ENCODE assay signal across 13 mouse cellular contexts in the genomic region with DNA sequence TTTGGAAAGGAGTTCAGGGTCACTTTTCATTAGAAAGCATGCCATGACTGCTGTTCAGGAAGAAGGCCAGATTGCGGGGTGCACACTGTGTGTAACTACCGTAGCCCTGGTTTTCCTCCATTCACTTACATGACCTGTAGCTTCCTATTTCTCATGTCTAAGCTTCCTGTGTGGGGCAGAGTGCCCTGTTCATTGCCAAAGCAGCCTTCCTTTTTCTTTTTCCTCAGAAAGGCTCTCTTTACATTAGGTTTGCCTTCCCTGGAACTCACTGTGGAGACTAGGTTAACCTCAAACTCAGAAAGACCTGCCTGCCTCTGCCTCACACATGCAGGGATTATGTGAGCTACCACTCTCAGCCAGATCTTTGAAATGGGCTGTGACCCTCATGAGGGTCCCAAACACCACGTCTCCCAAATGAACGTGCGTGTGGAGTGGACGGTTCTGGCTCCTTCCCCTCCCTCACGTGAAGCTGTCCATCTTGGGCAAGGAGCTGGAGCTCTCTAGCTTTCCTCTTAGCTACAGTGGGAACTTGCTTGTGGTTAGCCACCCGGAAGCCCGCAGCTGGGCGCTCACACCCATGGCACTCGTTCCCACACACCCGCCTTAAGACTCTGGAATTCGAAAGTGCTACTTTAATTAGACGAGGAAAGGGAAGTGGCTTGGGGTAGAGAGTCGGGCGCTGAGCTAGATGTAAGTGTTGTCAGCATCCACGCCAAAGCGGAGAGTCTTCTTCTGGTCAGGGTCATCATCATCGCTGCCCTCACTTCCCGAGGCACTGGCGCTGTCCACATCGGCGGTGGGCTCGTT. TPM values are rescaled to one million over a fixed set of nuclear protein-coding genes. Genes with fewer than 3 reads are reported as not detected.
A peak's percentile ranks its signal among the peaks of the same experiment; 100 is the strongest.
DNase-seq lines count a peak whose midpoint lies in the region; ATAC-seq lines count a peak whose summit lies in the region.
"Had no signal": no experiment of that assay in that cellular context is flagged by ENCODE, and none has a peak within 500 bp of the region (broad histone marks: within the 10 kb centered on the region; RNA-seq: fewer than 3 reads in every experiment).

No protein-coding gene starts in this region.

- H3K36me3 ChIP-seq in limb, embryonic 12.5 days = peaks cover 7% of the 10 kb centered on the region
- peaks cover 11% of the 10 kb centered on the region for H3K36me3 ChIP-seq in limb, embryonic 10.5 days
- peaks cover 10% of the 10 kb centered on the region for H3K36me3 ChIP-seq in liver, embryonic 12.5 days
- peaks cover 4% of the 10 kb centered on the region; the same call in 1 of the 2 replicates for H3K36me3 ChIP-seq in hindbrain, embryonic 16.5 days (ENCODE audit: control insufficient read depth, insufficient read depth, low read length)

- WGBS in limb, embryonic 12.5 days = 79% methylated on average over 24 of the region's 24 CpGs
- 80% methylated on average over 24 of the region's 24 CpGs for WGBS in limb, embryonic 10.5 days
- WGBS in liver, embryonic 12.5 days (ENCODE audit: insufficient replicate concordance) = 25% methylated on average over 24 of the region's 24 CpGs
- 78% methylated on average over 24 of the region's 24 CpGs for WGBS in hindbrain, embryonic 16.5 days

- no peak overlapping the region for H3K27ac ChIP-seq in limb, embryonic 12.5 days
- H3K27ac ChIP-seq in limb, embryonic 10.5 days = no peak overlapping the region
- peak overlapping the region; percentile 7; the same call in 1 of the 2 replicates for H3K27ac ChIP-seq in liver, embryonic 12.5 days
- H3K27ac ChIP-seq in hindbrain, embryonic 16.5 days (ENCODE audit: low read depth, low read length) = no peak overlapping the region
- H3K27ac ChIP-seq: midbrain, embryonic 15.5 days had no signal

- H3K4me1 ChIP-seq in limb, embryonic 12.5 days (replicated peaks) = peaks cover 17% of the 10 kb centered on the region; the same call in 1 of the 2 replicates
- peaks cover 23% of the 10 kb centered on the region for H3K4me1 ChIP-seq in limb, embryonic 10.5 days
- peaks cover 40% of the 10 kb centered on the region for H3K4me1 ChIP-seq in liver, embryonic 12.5 days
- H3K4me1 ChIP-seq in hindbrain, embryonic 16.5 days (ENCODE audit: control insufficient read depth, insufficient read depth, low read depth, low read length) = peaks cover 3% of the 10 kb centered on the region; the same call in 1 of the 2 replicates

- DNase-seq in limb, embryonic 10.5 days (ENCODE audit: low spot score) = no peak
- peak; percentile 39 for DNase-seq in heart, adult 8-10 months (ENCODE audit: low spot score)
- peak; percentile 54 to 61 for DNase-seq in monocyte, adult 2 months (ENCODE audit: low read depth in 1 of 2, low spot score in 2 of 2)
- DNase-seq in urinary bladder, adult 18-20 months (ENCODE audit: low spot score in 2 of 2) = no peak
- DNase-seq in urinary bladder, postnatal 25 days (ENCODE audit: low spot score) = no peak
- DNase-seq: adrenal gland, postnatal 10 days; embryo, embryonic 11 days; right cerebral cortex, adult 18-20 months had no signal

- no peak for ATAC-seq in limb, embryonic 12.5 days (ENCODE audit: insufficient number of reproducible peaks, insufficient read depth, low FRiP score, low TSS enrichment, low read depth)
- ATAC-seq in liver, embryonic 12.5 days = no peak
- no peak for ATAC-seq in hindbrain, embryonic 16.5 days
- ATAC-seq: midbrain, embryonic 15.5 days had no signal

- no peak overlapping the region for H3K4me3 ChIP-seq in limb, embryonic 12.5 days (replicated peaks)
- no peak overlapping the region for H3K4me3 ChIP-seq in limb, embryonic 10.5 days
- peak overlapping the region; percentile 33 for H3K4me3 ChIP-seq in liver, embryonic 12.5 days
- H3K4me3 ChIP-seq in hindbrain, embryonic 16.5 days (ENCODE audit: low read length) = no peak overlapping the region
- H3K4me3 ChIP-seq: midbrain, embryonic 15.5 days had no signal

- H3K4me2 ChIP-seq in limb, embryonic 12.5 days = 0 out of 2 replicates have a peak overlapping the region, but pooled peaks have one; percentile 1
- H3K4me2 ChIP-seq in liver, embryonic 12.5 days = peak overlapping the region; percentile 61
- no peak overlapping the region for H3K4me2 ChIP-seq in hindbrain, embryonic 16.5 days (ENCODE audit: low read length)
- H3K4me2 ChIP-seq: midbrain, embryonic 15.5 days had no signal

- H3K9ac ChIP-seq in limb, embryonic 12.5 days (replicated peaks) = no peak overlapping the region
- peak overlapping the region; percentile 45; the same call in 1 of the 2 replicates for H3K9ac ChIP-seq in liver, embryonic 12.5 days
- H3K9ac ChIP-seq in hindbrain, embryonic 16.5 days (ENCODE audit: low read depth, low read length) = no peak overlapping the region
- H3K9ac ChIP-seq: midbrain, embryonic 15.5 days had no signal

- peaks cover 4% of the 10 kb centered on the region; the same call in 1 of the 2 replicates for H3K27me3 ChIP-seq in limb, embryonic 12.5 days
- no peaks in the 10 kb centered on the region for H3K27me3 ChIP-seq in limb, embryonic 10.5 days (ENCODE audit: low read depth, poor library complexity, severe bottlenecking)
- peaks cover 32% of the 10 kb centered on the region for H3K27me3 ChIP-seq in liver, embryonic 12.5 days (replicated peaks)
- H3K27me3 ChIP-seq in hindbrain, embryonic 16.5 days (replicated peaks; ENCODE audit: control insufficient read depth, insufficient read depth, low read length) = no peaks in the 10 kb centered on the region; the same call in 1 of the 2 replicates
- H3K27me3 ChIP-seq: midbrain, embryonic 15.5 days had no signal

- no peaks in the 10 kb centered on the region for H3K9me3 ChIP-seq in limb, embryonic 12.5 days
- H3K9me3 ChIP-seq in limb, embryonic 10.5 days (replicated peaks) = no peaks in the 10 kb centered on the region
- H3K9me3 ChIP-seq in liver, embryonic 12.5 days (replicated peaks) = no peaks in the 10 kb centered on the region
- no peaks in the 10 kb centered on the region for H3K9me3 ChIP-seq in hindbrain, embryonic 16.5 days (ENCODE audit: control insufficient read depth, low read length)
- H3K9me3 ChIP-seq: midbrain, embryonic 15.5 days had no signal

RNA-seq across cellular contexts. Expression of a gene that starts 2.4 kb away (rescaled TPM):
- 0.51 and 1.0 TPM in 2 replicates for polyA plus RNA-seq in limb, embryonic 12.5 days (2016; fragmentation: Nextera tagmentation; extraction: Ambion mirVana)
- 0.50 and 0.73 TPM in 2 replicates for polyA plus RNA-seq in limb, embryonic 10.5 days (2016; fragmentation: Nextera tagmentation; extraction: Ambion mirVana)
- 1 to 10 TPM; 1.7 to 2.4 (median 2.1) TPM for total RNA-seq in heart, adult 8-10 months (2022)
- polyA plus RNA-seq in liver, embryonic 12.5 days (2016; fragmentation: Nextera tagmentation; extraction: Ambion mirVana) = 4.9 and 5.2 TPM in 2 replicates
- polyA plus RNA-seq in hindbrain, embryonic 16.5 days (2015; fragmentation: Nextera tagmentation; extraction: Ambion mirVana) = 1.8 and 2.0 TPM in 2 replicates

RNA-seq across cellular contexts. Expression of a gene that starts 7.9 kb away (rescaled TPM):
- not detected in 2 replicates for polyA plus RNA-seq in limb, embryonic 12.5 days (2016; fragmentation: Nextera tagmentation; extraction: Ambion mirVana)
- polyA plus RNA-seq in limb, embryonic 10.5 days (2016; fragmentation: Nextera tagmentation; extraction: Ambion mirVana) = 0.19 TPM in 1 of 2 replicates, not detected in the other
- not detected for total RNA-seq in heart, adult 8-10 months (2022)
- polyA plus RNA-seq in liver, embryonic 12.5 days (2016; fragmentation: Nextera tagmentation; extraction: Ambion mirVana) = 0.14 and 0.20 TPM in 2 replicates
- polyA plus RNA-seq in hindbrain, embryonic 16.5 days (2015; fragmentation: Nextera tagmentation; extraction: Ambion mirVana) = 0.29 TPM in 1 of 2 replicates, not detected in the other
- total RNA-seq: gastrocnemius, adult 18-20 months had no signal
- polyA plus RNA-seq: midbrain, embryonic 15.5 days had no signal

RNA-seq across cellular contexts. Expression of a gene that starts 10.3 kb away (rescaled TPM):
- polyA plus RNA-seq in limb, embryonic 12.5 days (2016; fragmentation: Nextera tagmentation; extraction: Ambion mirVana) = 10.5 and 11.4 TPM in 2 replicates
- 9.7 and 11.3 TPM in 2 replicates for polyA plus RNA-seq in limb, embryonic 10.5 days (2016; fragmentation: Nextera tagmentation; extraction: Ambion mirVana)
- total RNA-seq in heart, adult 8-10 months (2022) = not detected
- 0.32 and 0.60 TPM in 2 replicates for polyA plus RNA-seq in liver, embryonic 12.5 days (2016; fragmentation: Nextera tagmentation; extraction: Ambion mirVana)
- 3.5 and 6.1 TPM in 2 replicates for polyA plus RNA-seq in hindbrain, embryonic 16.5 days (2015; fragmentation: Nextera tagmentation; extraction: Ambion mirVana)
- total RNA-seq: gastrocnemius, adult 18-20 months had no signal

RNA-seq across cellular contexts. Expression of a gene that starts 23.1 kb away (rescaled TPM):
- polyA plus RNA-seq in limb, embryonic 12.5 days (2016; fragmentation: Nextera tagmentation; extraction: Ambion mirVana) = 1.6 TPM in 2 replicates
- 0.68 and 0.93 TPM in 2 replicates for polyA plus RNA-seq in limb, embryonic 10.5 days (2016; fragmentation: Nextera tagmentation; extraction: Ambion mirVana)
- not detected for total RNA-seq in heart, adult 8-10 months (2022)
- polyA plus RNA-seq in liver, embryonic 12.5 days (2016; fragmentation: Nextera tagmentation; extraction: Ambion mirVana) = 0.04 and 0.07 TPM in 2 replicates
- 0.64 and 1.00 TPM in 2 replicates for polyA plus RNA-seq in hindbrain, embryonic 16.5 days (2015; fragmentation: Nextera tagmentation; extraction: Ambion mirVana)
- total RNA-seq: gastrocnemius, adult 18-20 months had no signal

RNA-seq across cellular contexts. Expression of a gene that starts 40.1 kb away (rescaled TPM):
- 95.8 and 102 TPM in 2 replicates for polyA plus RNA-seq in limb, embryonic 12.5 days (2016; fragmentation: Nextera tagmentation; extraction: Ambion mirVana)
- 121 and 131 TPM in 2 replicates for polyA plus RNA-seq in limb, embryonic 10.5 days (2016; fragmentation: Nextera tagmentation; extraction: Ambion mirVana)
- 10 to 100 TPM; 26.2 to 38.2 (median 31.9) TPM for total RNA-seq in heart, adult 8-10 months (2022)
- polyA plus RNA-seq in liver, embryonic 12.5 days (2016; fragmentation: Nextera tagmentation; extraction: Ambion mirVana) = 52.9 and 53.1 TPM in 2 replicates
- 57.1 and 67.4 TPM in 2 replicates for polyA plus RNA-seq in hindbrain, embryonic 16.5 days (2015; fragmentation: Nextera tagmentation; extraction: Ambion mirVana)

Comparison
In these comparisons a context has a peak if more than half of its experiments do, and no peak if none do; other contexts are left out.
1. DNase-seq: peak in heart, adult 8-10 months (single experiment) and monocyte, adult 2 months (2 of 2); none in limb, embryonic 10.5 days (single experiment), urinary bladder, adult 18-20 months (0 of 2) and urinary bladder, postnatal 25 days (single experiment).